Mouse (Mus musculus): Measurements from ENCODE around the gene Rap1gap. TPM values are rescaled to one million over a fixed set of nuclear protein-coding genes. Genes with fewer than 3 reads are reported as not detected.

Gene Rap1gap
- polyA plus RNA-seq, 1 experiment from 2014 or later = 18.4 TPM

DNA sequence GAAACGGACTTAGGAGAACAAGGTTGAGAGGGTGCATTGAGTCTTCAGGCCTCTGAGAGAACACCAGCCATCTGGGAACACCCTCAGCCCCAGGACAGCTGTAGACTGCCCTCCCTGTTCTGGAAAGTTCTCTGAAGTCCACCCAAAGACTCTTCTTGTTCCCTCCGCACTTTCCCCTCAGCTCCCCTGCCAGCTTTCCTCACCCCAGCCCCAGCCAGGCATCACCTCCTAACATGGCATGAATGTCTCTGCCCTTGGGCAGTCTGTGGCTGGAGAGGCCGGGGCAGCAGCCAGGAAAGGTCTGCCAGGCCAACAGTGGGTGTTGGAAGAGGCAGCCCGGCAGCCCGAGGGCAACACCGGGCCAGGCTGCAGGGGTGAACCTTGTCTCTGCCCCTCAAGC lies 104.3 kb downstream of the Rap1gap start:
- Histone ChIP-seq H3K9ac (ENCODE audit: low read depth, low read length) (no peak overlapping the region), H3K4me1 (ENCODE audit: control insufficient read depth, insufficient read depth, low read length) (peaks cover 33% of the 10 kb centered on the region), H3K4me2 (ENCODE audit: low read depth, low read length) (no peak overlapping the region), H3K36me3 (ENCODE audit: control insufficient read depth, insufficient read depth, low read length) (no peaks in the 10 kb centered on the region), H3K27me3 (replicated peaks; ENCODE audit: control insufficient read depth, insufficient read depth, low read length) (no peaks in the 10 kb centered on the region), H3K27ac (replicated peaks; ENCODE audit: low read depth, low read length) (no peak overlapping the region), H3K9me3 (ENCODE audit: control insufficient read depth, low read length) (no peaks in the 10 kb centered on the region), H3K4me3 (ENCODE audit: low read depth, low read length) (no peak overlapping the region)
- 73% methylated on average over 6 of the region's 6 CpGs for WGBS
- no peak for DNase-seq (ENCODE audit: low spot score)
- no peak for ATAC-seq (ENCODE audit: low read depth)

DNA sequence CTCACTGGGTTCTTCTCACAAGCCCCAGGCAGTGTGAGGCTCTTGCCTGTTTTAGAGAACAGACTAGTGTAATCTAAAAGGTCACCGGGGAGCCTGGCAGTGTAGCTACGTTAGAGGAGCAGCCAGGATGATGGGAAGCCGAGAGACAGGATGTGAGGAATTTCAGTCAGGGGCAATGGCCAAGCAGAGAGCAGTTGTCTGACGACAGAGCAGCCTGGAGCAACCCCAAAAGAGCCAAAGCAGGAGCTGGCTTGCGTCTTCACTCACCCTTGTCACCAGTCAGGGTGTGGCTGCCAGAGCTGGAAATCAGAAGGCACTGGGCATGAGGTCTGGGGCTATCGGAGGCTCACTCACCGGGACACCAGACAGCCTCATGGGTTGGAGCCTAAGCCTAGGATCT lies 105.1 kb downstream of the Rap1gap start:
- H3K9ac ChIP-seq (ENCODE audit: low read depth, low read length) = no peak overlapping the region
- 46% methylated on average over 7 of the region's 7 CpGs for WGBS
- no peak overlapping the region for H3K27ac ChIP-seq (replicated peaks; ENCODE audit: low read depth, low read length)
- no peaks in the 10 kb centered on the region for H3K27me3 ChIP-seq (replicated peaks; ENCODE audit: control insufficient read depth, insufficient read depth, low read length)
- ATAC-seq (ENCODE audit: low read depth) (no peak), DNase-seq (ENCODE audit: low spot score) (no peak)
- no peaks in the 10 kb centered on the region for H3K9me3 ChIP-seq (ENCODE audit: control insufficient read depth, low read length)
- H3K4me3 ChIP-seq (ENCODE audit: low read depth, low read length) = no peak overlapping the region
- no peaks in the 10 kb centered on the region for H3K36me3 ChIP-seq (ENCODE audit: control insufficient read depth, insufficient read depth, low read length)
- H3K4me2 ChIP-seq (ENCODE audit: low read depth, low read length) = no peak overlapping the region
- peaks cover 36% of the 10 kb centered on the region for H3K4me1 ChIP-seq (ENCODE audit: control insufficient read depth, insufficient read depth, low read length)

- no peak overlapping the region for H3K4me2 ChIP-seq (ENCODE audit: low read depth, low read length)
- 60% methylated on average over 11 of the region's 14 CpGs for WGBS
- no peak overlapping the region for H3K27ac ChIP-seq (replicated peaks; ENCODE audit: low read depth, low read length)
- ATAC-seq (ENCODE audit: low read depth) (peak; percentile 58; the same call in 1 of the 2 replicates), DNase-seq (ENCODE audit: low spot score) (peak; percentile 89)
- no peak overlapping the region for H3K4me3 ChIP-seq (ENCODE audit: low read depth, low read length)
- no peaks in the 10 kb centered on the region for H3K27me3 ChIP-seq (replicated peaks; ENCODE audit: control insufficient read depth, insufficient read depth, low read length)
- no peaks in the 10 kb centered on the region for H3K9me3 ChIP-seq (ENCODE audit: control insufficient read depth, low read length)
- H3K9ac ChIP-seq (ENCODE audit: low read depth, low read length) = no peak overlapping the region
- H3K36me3 ChIP-seq (ENCODE audit: control insufficient read depth, insufficient read depth, low read length) = no peaks in the 10 kb centered on the region
- H3K4me1 ChIP-seq (ENCODE audit: control insufficient read depth, insufficient read depth, low read length) = peaks cover 25% of the 10 kb centered on the region
Observed at GRCm38 (mm10) chr4:137770901-137771612, 106.5 kb downstream of the Rap1gap start.

DNA sequence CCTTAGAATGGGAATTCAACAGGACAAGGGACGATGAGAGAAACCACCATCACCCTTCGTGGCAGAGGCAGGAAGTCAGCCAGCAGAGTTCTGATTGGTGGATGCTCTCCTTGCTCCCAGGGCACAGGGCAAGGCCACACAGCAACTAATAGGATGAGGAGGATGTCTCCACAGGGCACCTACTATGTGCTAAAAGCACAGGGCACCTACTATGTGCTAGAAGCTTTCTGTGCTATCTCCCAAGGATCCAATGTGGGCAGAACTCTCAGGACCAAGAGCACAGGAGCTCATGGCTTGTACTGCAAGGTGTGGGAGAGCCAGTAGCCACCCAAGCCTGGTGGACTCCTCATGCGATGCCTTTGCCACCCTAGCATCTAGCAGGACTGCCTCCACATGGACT lies 107.2 kb downstream of the Rap1gap start:
- H3K9ac ChIP-seq (ENCODE audit: low read depth, low read length) = no peak overlapping the region
- H3K4me1 ChIP-seq (ENCODE audit: control insufficient read depth, insufficient read depth, low read length) = peaks cover 23% of the 10 kb centered on the region
- no peak overlapping the region for H3K4me3 ChIP-seq (ENCODE audit: low read depth, low read length)
- no peak for ATAC-seq (ENCODE audit: low read depth)
- no peak overlapping the region for H3K4me2 ChIP-seq (ENCODE audit: low read depth, low read length)
- H3K9me3 ChIP-seq (ENCODE audit: control insufficient read depth, low read length) = no peaks in the 10 kb centered on the region
- H3K27ac ChIP-seq (replicated peaks; ENCODE audit: low read depth, low read length) = no peak overlapping the region
- DNase-seq (ENCODE audit: low spot score) = no peak
- H3K36me3 ChIP-seq (ENCODE audit: control insufficient read depth, insufficient read depth, low read length) = no peaks in the 10 kb centered on the region
- 60% methylated on average over 3 of the region's 3 CpGs for WGBS
- no peaks in the 10 kb centered on the region for H3K27me3 ChIP-seq (replicated peaks; ENCODE audit: control insufficient read depth, insufficient read depth, low read length)

- Histone ChIP-seq H3K4me3 (ENCODE audit: low read depth, low read length) (no peak overlapping the region), H3K4me2 (ENCODE audit: low read depth, low read length) (no peak overlapping the region), H3K27me3 (replicated peaks; ENCODE audit: control insufficient read depth, insufficient read depth, low read length) (no peaks in the 10 kb centered on the region), H3K9ac (ENCODE audit: low read depth, low read length) (no peak overlapping the region), H3K36me3 (ENCODE audit: control insufficient read depth, insufficient read depth, low read length) (no peaks in the 10 kb centered on the region), H3K27ac (replicated peaks; ENCODE audit: low read depth, low read length) (no peak overlapping the region), H3K4me1 (ENCODE audit: control insufficient read depth, insufficient read depth, low read length) (peaks cover 23% of the 10 kb centered on the region), H3K9me3 (ENCODE audit: control insufficient read depth, low read length) (no peaks in the 10 kb centered on the region)
- ATAC-seq (ENCODE audit: low read depth) (no peak), DNase-seq (ENCODE audit: low spot score) (no peak)
- WGBS = 84% methylated on average over 16 of the region's 16 CpGs
Observed at GRCm38 (mm10) chr4:137772438-137773056, 108.0 kb downstream of the Rap1gap start.

DNA sequence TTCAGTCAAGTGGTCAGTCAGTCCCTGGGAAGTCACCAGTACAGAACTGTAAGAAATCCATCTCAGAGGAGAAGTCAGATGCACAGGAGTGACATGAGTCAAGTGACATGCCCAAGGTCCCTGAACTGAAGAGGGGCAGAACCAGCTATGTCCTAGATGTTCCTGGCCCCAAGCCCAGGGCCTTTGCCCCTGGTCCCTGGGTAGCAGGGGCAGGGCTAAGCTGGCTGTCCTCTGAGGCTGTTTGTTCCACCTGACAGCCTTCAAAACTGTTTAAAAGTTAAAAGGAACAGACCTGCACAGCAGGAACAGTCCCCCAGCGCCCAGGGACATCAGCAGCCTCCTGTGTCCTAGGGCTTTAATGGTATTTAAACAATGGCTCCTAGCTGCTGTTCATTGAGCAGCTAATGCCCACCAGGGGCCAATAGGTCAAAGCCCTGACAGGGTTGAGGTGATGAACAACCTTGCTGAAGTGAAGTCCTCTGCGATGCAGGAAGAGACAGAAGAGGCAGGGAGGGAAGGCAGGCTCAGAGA lies 108.9 kb downstream of the Rap1gap start:
- ATAC-seq (ENCODE audit: low read depth) = no peak
- H3K9ac ChIP-seq (ENCODE audit: low read depth, low read length) = peak overlapping the region; percentile 5; the same call in 1 of the 2 replicates
- WGBS = 28% methylated on average over 2 of the region's 2 CpGs

DNA sequence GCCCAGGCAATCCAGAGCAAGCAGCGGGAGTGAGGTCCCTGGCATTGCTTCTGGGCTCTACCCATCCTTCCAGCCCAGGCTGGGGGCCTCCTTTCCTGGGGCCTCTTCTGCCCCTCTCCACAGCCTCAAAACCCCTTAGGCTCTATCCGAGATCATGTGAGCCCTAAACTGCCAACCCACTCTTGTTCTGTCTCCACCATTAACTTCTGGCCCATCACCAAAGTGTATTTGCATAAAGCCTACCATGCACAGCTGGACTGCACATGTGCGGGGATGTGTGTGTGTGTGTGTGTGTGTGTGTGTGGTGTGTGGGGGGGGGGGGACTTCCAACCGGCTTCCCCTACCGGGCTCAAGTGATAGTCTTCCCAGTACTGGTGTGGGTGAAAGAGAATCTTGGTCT lies 109.5 kb downstream of the Rap1gap start:
- ATAC-seq (ENCODE audit: low read depth) (peak; percentile 82), DNase-seq (ENCODE audit: low spot score) (peak; percentile 83)
- Histone ChIP-seq H3K27me3 (replicated peaks; ENCODE audit: control insufficient read depth, insufficient read depth, low read length) (no peaks in the 10 kb centered on the region), H3K36me3 (ENCODE audit: control insufficient read depth, insufficient read depth, low read length) (no peaks in the 10 kb centered on the region), H3K4me1 (ENCODE audit: control insufficient read depth, insufficient read depth, low read length) (peaks cover 30% of the 10 kb centered on the region), H3K27ac (replicated peaks; ENCODE audit: low read depth, low read length) (peak overlapping the region; percentile 82), H3K9ac (ENCODE audit: low read depth, low read length) (peak overlapping the region; percentile 5; the same call in 1 of the 2 replicates), H3K4me2 (ENCODE audit: low read depth, low read length) (no peak overlapping the region), H3K9me3 (ENCODE audit: control insufficient read depth, low read length) (no peaks in the 10 kb centered on the region), H3K4me3 (ENCODE audit: low read depth, low read length) (no peak overlapping the region)
- WGBS = 34% methylated on average over 4 of the region's 5 CpGs

More for the DNA sequence above, 108.9 kb downstream of the Rap1gap start:
- Histone ChIP-seq H3K4me2 (ENCODE audit: low read depth, low read length) (no peak overlapping the region), H3K27ac (replicated peaks; ENCODE audit: low read depth, low read length) (peak overlapping the region; percentile 82), H3K4me1 (ENCODE audit: control insufficient read depth, insufficient read depth, low read length) (peaks cover 25% of the 10 kb centered on the region), H3K36me3 (ENCODE audit: control insufficient read depth, insufficient read depth, low read length) (no peaks in the 10 kb centered on the region), H3K4me3 (ENCODE audit: low read depth, low read length) (no peak overlapping the region), H3K9me3 (ENCODE audit: control insufficient read depth, low read length) (no peaks in the 10 kb centered on the region), H3K27me3 (replicated peaks; ENCODE audit: control insufficient read depth, insufficient read depth, low read length) (no peaks in the 10 kb centered on the region)
- DNase-seq (ENCODE audit: low spot score) = no peak

DNA sequence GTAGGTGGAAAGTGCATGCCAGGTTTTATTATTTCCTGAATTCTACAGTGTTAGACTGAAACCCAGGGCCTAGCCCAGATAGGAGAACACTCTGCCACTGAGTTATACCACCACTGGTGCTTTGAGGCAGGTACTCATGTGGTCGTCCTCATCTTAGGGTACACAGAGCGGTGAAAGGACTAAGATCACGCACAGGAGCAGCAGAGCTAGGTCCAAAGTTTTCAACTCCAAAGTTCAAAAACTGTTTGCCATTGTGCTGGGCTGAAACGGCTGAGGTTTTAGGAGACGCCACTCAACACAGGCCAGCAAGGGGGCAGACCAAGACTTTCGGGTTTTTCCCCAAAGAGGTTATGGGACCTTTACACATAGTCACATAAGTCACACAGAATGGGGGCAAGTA lies 110.0 kb downstream of the Rap1gap start:
- H3K36me3 ChIP-seq (ENCODE audit: control insufficient read depth, insufficient read depth, low read length) = no peaks in the 10 kb centered on the region
- H3K27ac ChIP-seq (replicated peaks; ENCODE audit: low read depth, low read length) = peak overlapping the region; percentile 77
- DNase-seq (ENCODE audit: low spot score) (no peak), ATAC-seq (ENCODE audit: low read depth) (no peak)
- H3K4me2 ChIP-seq (ENCODE audit: low read depth, low read length) = no peak overlapping the region
- no peaks in the 10 kb centered on the region for H3K9me3 ChIP-seq (ENCODE audit: control insufficient read depth, low read length)
- H3K9ac ChIP-seq (ENCODE audit: low read depth, low read length) = no peak overlapping the region
- no peaks in the 10 kb centered on the region for H3K27me3 ChIP-seq (replicated peaks; ENCODE audit: control insufficient read depth, insufficient read depth, low read length)
- WGBS = 81% methylated on average over 6 of the region's 6 CpGs
- H3K4me1 ChIP-seq (ENCODE audit: control insufficient read depth, insufficient read depth, low read length) = peaks cover 30% of the 10 kb centered on the region
- H3K4me3 ChIP-seq (ENCODE audit: low read depth, low read length) = no peak overlapping the region
